ENCODE assay signal across 8 mouse cellular contexts in the genomic region with DNA sequence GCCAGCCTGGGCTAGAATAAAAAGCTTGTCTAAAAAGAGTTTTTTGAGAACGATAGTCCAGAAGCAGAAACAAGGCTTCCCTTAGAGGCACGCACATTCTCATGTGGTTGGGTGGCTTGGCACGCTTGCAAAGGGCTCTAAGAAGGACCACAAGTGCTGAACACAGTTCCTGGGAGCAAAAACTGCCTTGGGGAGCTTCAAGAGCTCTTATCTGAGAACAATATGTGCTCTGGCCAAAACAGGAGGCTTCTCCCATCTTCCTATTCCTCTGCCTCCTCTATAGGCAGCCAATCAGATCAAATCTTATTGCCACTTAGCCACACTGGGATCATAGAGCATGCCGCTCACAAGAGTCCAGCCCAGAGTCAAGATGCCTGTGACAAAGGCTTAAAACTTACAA. TPM values are rescaled to one million over a fixed set of nuclear protein-coding genes. Genes with fewer than 3 reads are reported as not detected.
DNase-seq lines count a peak whose midpoint lies in the region; ATAC-seq lines count a peak whose summit lies in the region.

No protein-coding gene starts in this region.

- no peaks in the 10 kb centered on the region for H3K27me3 ChIP-seq in forebrain, embryonic 11.5 days (ENCODE audit: control insufficient read depth, insufficient read depth, low read length)
- no peaks in the 10 kb centered on the region for H3K27me3 ChIP-seq in forebrain, embryonic 16.5 days (replicated peaks; ENCODE audit: control insufficient read depth, insufficient read depth, low read length)
- no peaks in the 10 kb centered on the region for H3K27me3 ChIP-seq in embryonic facial prominence, embryonic 12.5 days
- no peaks in the 10 kb centered on the region for H3K27me3 ChIP-seq in hindbrain, embryonic 15.5 days

- no peak overlapping the region for H3K9ac ChIP-seq in forebrain, embryonic 11.5 days (ENCODE audit: low read length)
- no peak overlapping the region for H3K9ac ChIP-seq in forebrain, embryonic 16.5 days (replicated peaks; ENCODE audit: low read depth, low read length)
- no peak overlapping the region for H3K9ac ChIP-seq in embryonic facial prominence, embryonic 12.5 days
- no peak overlapping the region for H3K9ac ChIP-seq in hindbrain, embryonic 15.5 days

- H3K4me1 ChIP-seq in forebrain, embryonic 11.5 days (replicated peaks; ENCODE audit: control insufficient read depth, insufficient read depth, low read length) = peaks cover 19% of the 10 kb centered on the region
- peaks cover 20% of the 10 kb centered on the region for H3K4me1 ChIP-seq in forebrain, embryonic 16.5 days (replicated peaks; ENCODE audit: control insufficient read depth, insufficient read depth, low read length)
- H3K4me1 ChIP-seq in embryonic facial prominence, embryonic 12.5 days = peaks cover 41% of the 10 kb centered on the region
- peaks cover 16% of the 10 kb centered on the region for H3K4me1 ChIP-seq in hindbrain, embryonic 15.5 days (replicated peaks)

- 0 out of 2 replicates have a peak overlapping the region, but pooled peaks have one; percentile 14 for H3K27ac ChIP-seq in forebrain, embryonic 11.5 days (ENCODE audit: low read depth, low read length)
- no peak overlapping the region; the same call in 1 of the 2 replicates for H3K27ac ChIP-seq in forebrain, embryonic 16.5 days (ENCODE audit: low read length)
- H3K27ac ChIP-seq in embryonic facial prominence, embryonic 12.5 days = peak overlapping the region; percentile 60
- peak overlapping the region; percentile 39 for H3K27ac ChIP-seq in hindbrain, embryonic 15.5 days (replicated peaks)

- ATAC-seq in forebrain, embryonic 11.5 days (replicated peaks; ENCODE audit: low FRiP score) = no peak
- ATAC-seq in forebrain, embryonic 16.5 days = no peak
- no peak for ATAC-seq in embryonic facial prominence, embryonic 12.5 days (ENCODE audit: insufficient number of reproducible peaks, insufficient read depth, low FRiP score, low TSS enrichment)
- no peak for ATAC-seq in hindbrain, embryonic 15.5 days (ENCODE audit: low FRiP score, low read depth)
- ATAC-seq in monocyte, adult 5-6 weeks (replicated peaks; ENCODE audit: insufficient number of reproducible peaks, low FRiP score, low TSS enrichment, poor library complexity, severe bottlenecking) = no peak

- no peak overlapping the region for H3K4me3 ChIP-seq in forebrain, embryonic 11.5 days (ENCODE audit: low read depth, low read length)
- H3K4me3 ChIP-seq in forebrain, embryonic 16.5 days (replicated peaks; ENCODE audit: low read length) = no peak overlapping the region
- no peak overlapping the region for H3K4me3 ChIP-seq in embryonic facial prominence, embryonic 12.5 days
- no peak overlapping the region for H3K4me3 ChIP-seq in hindbrain, embryonic 15.5 days

- 87% methylated on average over 4 of the region's 4 CpGs for WGBS in forebrain, embryonic 11.5 days
- WGBS in forebrain, embryonic 16.5 days = 74% methylated on average over 4 of the region's 4 CpGs
- WGBS in embryonic facial prominence, embryonic 12.5 days = 89% methylated on average over 4 of the region's 4 CpGs
- WGBS in hindbrain, embryonic 15.5 days = 83% methylated on average over 4 of the region's 4 CpGs

- no peak for DNase-seq in forebrain, embryonic 11.5 days (ENCODE audit: low spot score)
- DNase-seq in lung, postnatal 36 days = peak; percentile 88
- DNase-seq in left cerebral cortex, adult 11 months (ENCODE audit: low spot score) = no peak
- DNase-seq in cerebellum, postnatal 25 days = no peak

- H3K9me3 ChIP-seq in forebrain, embryonic 11.5 days (ENCODE audit: control insufficient read depth, low read length) = no peaks in the 10 kb centered on the region
- H3K9me3 ChIP-seq in forebrain, embryonic 16.5 days (ENCODE audit: control insufficient read depth, low read length) = 0 out of 2 replicates have a peak, but pooled peaks cover under 1% of the 10 kb centered on the region
- 0 out of 2 replicates have a peak, but pooled peaks cover 1% of the 10 kb centered on the region for H3K9me3 ChIP-seq in embryonic facial prominence, embryonic 12.5 days
- H3K9me3 ChIP-seq in hindbrain, embryonic 15.5 days = no peaks in the 10 kb centered on the region

- no peaks in the 10 kb centered on the region for H3K36me3 ChIP-seq in forebrain, embryonic 11.5 days (ENCODE audit: control insufficient read depth, insufficient read depth, low read length)
- H3K36me3 ChIP-seq in forebrain, embryonic 16.5 days (ENCODE audit: control insufficient read depth, insufficient read depth) = no peaks in the 10 kb centered on the region
- H3K36me3 ChIP-seq in embryonic facial prominence, embryonic 12.5 days = 0 out of 2 replicates have a peak, but pooled peaks cover under 1% of the 10 kb centered on the region
- H3K36me3 ChIP-seq in hindbrain, embryonic 15.5 days = no peaks in the 10 kb centered on the region

- no peak overlapping the region for H3K4me2 ChIP-seq in forebrain, embryonic 11.5 days (ENCODE audit: low read depth, low read length, severe bottlenecking)
- H3K4me2 ChIP-seq in forebrain, embryonic 16.5 days (ENCODE audit: low read length) = no peak overlapping the region
- H3K4me2 ChIP-seq in embryonic facial prominence, embryonic 12.5 days (replicated peaks) = no peak overlapping the region
- H3K4me2 ChIP-seq in hindbrain, embryonic 15.5 days = no peak overlapping the region

RNA-seq across cellular contexts. Expression of a gene that starts 18.3 kb away (rescaled TPM):
- polyA plus RNA-seq in forebrain, embryonic 11.5 days (2014; fragmentation: Nextera tagmentation; extraction: Ambion mirVana) = 194 and 195 TPM in 2 replicates
- 97.8 and 125 TPM in 2 replicates for polyA plus RNA-seq in forebrain, embryonic 16.5 days (2015; fragmentation: Nextera tagmentation; extraction: Ambion mirVana)
- polyA plus RNA-seq in embryonic facial prominence, embryonic 12.5 days (2016; fragmentation: Nextera tagmentation; extraction: Ambion mirVana) = 171 and 176 TPM in 2 replicates
- polyA plus RNA-seq in hindbrain, embryonic 15.5 days (2015; fragmentation: Nextera tagmentation; extraction: Ambion mirVana) = 67.1 and 73.3 TPM in 2 replicates
- 39.4 to 61.3 TPM (median 41.0 TPM) in 3 replicates for total RNA-seq in monocyte, adult 5-6 weeks (2017)
